Mouse (Mus musculus) right cerebral cortex, postnatal 4 days (tissue): ENCODE results near the gene Sec31b.
A peak's percentile ranks its signal among the peaks of the same experiment; 100 is the strongest.

ENCODE experiments used
- DNase-seq: peaks from one replicate; pipeline ENCODE4 v3.0.0-alpha.2; 2022

Sec31b gene

DNA sequence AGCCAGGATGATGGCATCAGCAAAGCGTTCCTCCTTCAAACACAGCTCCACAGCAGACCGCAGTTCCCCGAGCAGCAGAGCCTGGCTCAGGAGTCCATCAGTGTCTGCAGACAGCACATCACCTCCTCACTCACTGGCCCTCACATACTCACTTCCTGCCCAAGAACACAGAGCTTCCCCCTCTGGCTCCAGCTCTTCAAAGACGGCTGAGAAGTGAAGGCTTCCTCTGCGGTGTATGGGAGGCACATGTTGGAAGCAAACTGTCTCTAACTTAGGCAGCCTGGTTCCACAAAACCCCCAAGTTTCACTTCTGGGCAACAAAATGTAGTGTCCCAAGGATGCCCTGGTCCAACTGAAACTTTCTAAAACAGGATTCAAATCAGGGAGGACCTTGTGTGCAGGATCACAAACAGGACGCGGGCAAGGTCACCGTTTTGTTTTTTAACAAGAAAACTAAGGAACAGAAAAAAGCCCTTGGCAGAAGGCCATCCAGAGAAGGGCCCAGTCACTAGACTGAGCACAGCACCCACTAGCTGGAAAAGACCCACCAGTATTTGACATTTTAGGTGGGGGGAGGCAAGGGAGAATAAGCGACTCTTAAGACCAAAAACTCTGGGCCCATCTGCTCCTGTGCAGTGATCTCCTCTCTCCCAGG lies 20.0 kb downstream of the Sec31b start:
- DNase-seq, result no peak

GRCm38 (mm10) chr19:44519152-44519551 lies 26.5 kb downstream of the Sec31b start:
- DNase-seq, result no peak

- no peak for DNase-seq
Observed at GRCm38 (mm10) chr19:44517996-44518768, 27.5 kb downstream of the Sec31b start.

- no peak for DNase-seq
Observed at GRCm38 (mm10) chr19:44515769-44516168, 29.9 kb downstream of the Sec31b start.

GRCm38 (mm10) chr19:44514521-44515451 lies 30.9 kb downstream of the Sec31b start:
- no peak for DNase-seq

GRCm38 (mm10) chr19:44513921-44514482 lies 31.7 kb downstream of the Sec31b start:
- DNase-seq, result no peak

- DNase-seq, result no peak
Observed at GRCm38 (mm10) chr19:44513054-44513833, 32.4 kb downstream of the Sec31b start.

DNA sequence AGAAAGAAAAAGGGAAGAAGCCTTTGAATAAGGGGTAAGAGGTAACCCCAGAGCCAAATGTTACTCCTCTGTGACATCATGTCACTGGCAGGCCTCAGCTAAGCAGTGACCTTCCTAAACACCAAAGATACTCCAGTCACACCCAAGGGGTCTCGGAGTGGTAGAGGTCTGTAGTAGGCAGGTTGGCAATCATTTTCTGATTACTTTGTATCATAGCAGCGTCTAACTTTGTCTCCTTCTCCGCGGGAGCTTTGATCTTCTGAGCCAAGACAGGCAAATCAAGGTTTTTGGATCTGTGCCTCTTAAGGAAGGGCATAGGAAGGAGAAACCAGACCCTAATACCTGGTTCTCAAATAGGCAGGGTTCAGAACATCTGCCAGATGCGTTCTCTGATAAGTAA lies 33.1 kb downstream of the Sec31b start:
- no peak for DNase-seq

- DNase-seq, result peak; percentile 19
Observed at GRCm38 (mm10) chr19:44511451-44512231, 34.0 kb downstream of the Sec31b start.

GRCm38 (mm10) chr19:44510534-44511175 lies 35.0 kb downstream of the Sec31b start:
- no peak for DNase-seq

DNA sequence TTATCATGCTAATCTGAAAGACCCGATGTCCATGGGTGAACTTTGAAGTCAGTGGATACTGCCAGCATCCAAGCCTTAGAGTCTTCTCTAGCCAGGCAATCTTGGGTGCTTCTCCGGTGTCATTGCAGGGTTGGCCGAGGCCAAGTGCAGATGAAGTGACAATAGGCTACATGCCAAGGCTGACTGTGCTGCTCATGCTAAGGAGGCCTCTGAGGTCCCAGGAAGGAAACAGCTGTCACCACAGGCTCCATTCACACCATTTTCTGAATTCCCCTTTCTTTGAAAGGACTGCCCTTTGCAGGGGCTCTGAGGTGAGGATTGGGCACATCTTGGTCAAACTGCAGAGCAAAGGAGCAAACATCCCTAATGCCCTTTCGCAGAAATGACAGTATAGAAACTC lies 42.9 kb downstream of the Sec31b start:
- no peak for DNase-seq

DNA sequence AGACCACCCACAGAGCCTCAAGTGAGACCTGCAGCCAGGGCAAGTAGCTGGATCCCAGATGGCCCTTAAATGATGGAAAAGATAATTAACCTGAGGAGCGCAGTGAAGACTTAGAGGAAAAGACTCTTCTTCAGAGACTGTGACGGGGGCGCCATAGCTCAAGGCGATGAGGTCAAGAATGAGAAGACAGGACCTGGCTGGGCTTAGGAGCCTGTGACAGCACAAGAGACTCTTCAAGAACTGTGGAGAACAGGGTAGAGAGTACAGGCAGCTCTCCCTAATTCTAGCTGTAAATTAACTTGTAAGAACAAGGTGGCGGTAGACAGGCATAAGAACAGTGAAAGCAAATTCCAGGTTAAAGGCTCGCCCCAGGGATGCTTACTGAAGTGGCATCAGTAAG lies 43.7 kb downstream of the Sec31b start:
- DNase-seq, result no peak

DNA sequence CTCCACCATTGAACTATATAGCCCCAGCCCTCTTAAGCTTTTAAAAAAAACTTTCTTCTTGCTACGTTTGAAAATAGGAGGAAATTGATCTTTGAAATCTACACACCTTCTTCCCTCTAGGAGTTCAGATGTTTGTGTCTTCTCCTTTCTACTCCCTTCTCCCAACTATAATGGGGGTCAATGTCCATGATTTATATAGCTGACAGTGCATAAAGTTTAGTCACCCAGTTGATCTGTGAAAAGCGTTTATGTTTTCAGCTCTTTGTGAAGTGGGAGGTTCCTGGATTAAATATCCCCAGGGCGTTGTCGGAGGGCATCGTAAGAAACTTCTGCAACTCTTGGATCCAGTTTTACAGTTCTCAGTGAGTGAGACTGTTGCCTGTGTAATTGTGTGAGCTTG lies 45.4 kb downstream of the Sec31b start:
- DNase-seq, result no peak

GRCm38 (mm10) chr19:44498936-44499335 lies 46.7 kb downstream of the Sec31b start:
- no peak for DNase-seq

GRCm38 (mm10) chr19:44496941-44497340 lies 48.7 kb downstream of the Sec31b start:
- DNase-seq, result no peak

DNA sequence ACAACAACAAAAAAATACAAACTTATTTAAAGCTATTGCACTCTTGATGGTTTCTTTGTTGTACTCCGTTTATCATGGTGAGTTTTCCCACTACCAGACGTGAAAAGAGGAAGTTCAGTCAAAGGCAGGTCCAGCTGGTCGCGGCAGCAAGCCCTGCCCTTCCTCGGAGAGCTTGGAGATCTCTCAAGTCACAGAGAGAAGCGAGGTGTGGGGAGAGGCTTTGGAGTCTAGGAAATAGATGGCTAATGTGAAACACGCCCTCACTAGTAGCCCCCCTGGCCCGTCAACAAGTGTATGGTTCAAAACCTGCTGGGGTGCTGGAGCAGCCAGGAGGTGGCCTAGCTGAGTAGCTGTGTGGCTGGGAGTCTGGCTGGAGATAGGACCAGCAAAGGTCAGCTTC lies 49.2 kb downstream of the Sec31b start:
- no peak for DNase-seq

GRCm38 (mm10) chr19:44493128-44493527 lies 52.5 kb downstream of the Sec31b start, which contains the start of gene Wnt8b:
TSS of gene Wnt8b (plus strand) at chr19:44493472.
- DNase-seq, result no peak

GRCm38 (mm10) chr19:44487266-44487665 lies 58.4 kb downstream of the Sec31b start:
- DNase-seq, result no peak

DNA sequence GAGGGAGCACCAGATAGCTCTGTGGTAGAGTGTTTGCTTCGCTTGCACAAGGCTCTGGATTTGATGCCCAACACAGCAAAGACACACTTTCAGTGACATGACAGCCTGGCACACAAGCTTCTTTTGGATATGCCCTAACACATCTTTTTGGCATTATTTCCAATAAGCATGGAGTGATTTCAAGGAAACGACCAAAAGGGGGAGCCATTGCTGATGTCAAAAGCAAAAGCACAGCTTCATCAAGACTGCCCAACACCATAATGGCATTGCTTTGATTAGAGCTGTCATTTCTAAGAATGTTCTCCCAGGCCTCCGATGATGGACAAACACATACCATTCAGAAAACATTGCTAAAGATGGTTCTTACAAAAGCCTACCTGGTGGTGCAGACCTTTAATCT lies 69.1 kb downstream of the Sec31b start:
- DNase-seq, result no peak

DNA sequence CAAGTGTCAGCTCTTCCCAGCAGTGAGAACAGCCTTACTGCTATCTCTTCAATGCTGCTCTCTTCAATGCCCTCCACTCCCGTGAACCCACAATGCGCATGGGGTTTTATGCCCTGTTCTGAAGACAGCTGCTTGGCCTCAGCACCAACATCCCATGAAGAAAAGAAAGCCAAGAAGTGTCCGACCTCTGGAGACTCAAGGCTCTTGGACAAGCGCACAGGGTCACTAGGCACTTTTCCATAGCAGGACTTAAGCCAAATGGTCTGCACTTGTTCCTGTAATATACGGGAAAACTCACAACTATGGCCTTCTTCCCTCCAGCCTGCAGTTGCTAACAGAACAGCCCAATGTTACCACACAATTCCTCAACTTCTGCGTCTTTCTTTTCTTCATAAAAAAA lies 70.4 kb downstream of the Sec31b start:
- no peak for DNase-seq

DNA sequence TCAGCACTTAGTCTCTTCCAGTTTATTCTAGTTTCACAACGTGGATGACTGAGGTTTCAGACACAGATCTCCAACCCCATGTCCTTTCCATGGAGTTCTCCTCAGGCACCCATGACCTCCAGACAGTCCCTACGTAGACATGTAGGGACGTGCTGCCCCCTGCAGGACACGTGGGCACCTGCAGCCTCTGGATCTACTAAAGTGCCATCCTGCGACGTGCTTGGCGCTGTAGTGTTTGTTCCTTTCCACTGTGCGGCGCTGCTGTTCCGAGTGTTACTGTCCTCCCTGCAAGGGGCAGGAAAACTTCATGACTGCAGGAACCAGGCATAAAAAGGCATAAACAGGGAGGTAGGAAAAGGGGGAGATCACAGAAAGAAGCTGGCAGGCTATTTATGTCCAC lies 71.5 kb downstream of the Sec31b start:
- peak; percentile 74 for DNase-seq
